Mouse (Mus musculus): ENCODE measurements around the gene Asrgl1.
A peak's percentile ranks its signal among the peaks of the same experiment; 100 is the strongest.

Asrgl1 gene

GRCm38 (mm10) chr19:9069687-9070307, 65.6 kb downstream of the Asrgl1 start:
- peak; percentile 39 for DNase-seq

GRCm38 (mm10) chr19:9067292-9067691, 68.1 kb downstream of the Asrgl1 start:
- DNase-seq = no peak

GRCm38 (mm10) chr19:9065621-9066561, 69.5 kb downstream of the Asrgl1 start:
- DNase-seq = no peak

GRCm38 (mm10) chr19:9063831-9064230, 71.6 kb downstream of the Asrgl1 start:
- no peak for DNase-seq

GRCm38 (mm10) chr19:9062822-9063221, 72.6 kb downstream of the Asrgl1 start:
- DNase-seq = no peak

GRCm38 (mm10) chr19:9061221-9061893, 74.1 kb downstream of the Asrgl1 start:
- no peak for DNase-seq

- DNase-seq = no peak
Measured at GRCm38 (mm10) chr19:9060103-9060502, 75.3 kb downstream of the Asrgl1 start.

Measured in right cerebral cortex, postnatal 14 days (tissue).